Mouse (Mus musculus): ENCODE results near the gene Ttc38.

DNA sequence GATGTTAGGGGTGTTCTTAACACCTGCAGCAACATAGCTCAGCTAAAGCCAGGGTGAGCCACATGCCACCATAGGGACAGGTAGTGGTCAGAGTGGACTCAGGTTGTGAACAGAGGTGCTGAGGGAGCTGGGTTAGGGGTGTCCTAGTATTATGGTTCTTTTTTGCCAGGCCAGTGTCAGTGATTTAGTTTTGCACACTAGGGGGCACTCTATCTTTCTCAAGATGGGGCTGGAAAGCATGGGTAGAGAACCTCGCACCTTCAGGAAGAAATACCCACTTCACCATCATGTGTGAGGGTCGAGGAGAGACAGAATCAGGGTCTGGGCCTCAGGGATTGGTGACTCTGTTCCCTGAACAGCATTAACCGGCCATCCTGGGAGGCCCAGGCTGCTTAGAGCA, 3.2 kb downstream of the Ttc38 start:
- TF ChIP-seq CTCF (IDR thresholded peaks at IDR 0.05; ENCODE audit: low read depth, low read length) (peak; percentile 28), POLR2A (IDR thresholded peaks at IDR 0.05; ENCODE audit: borderline replicate concordance, low read depth, low read length) (no peak)
